Mouse (Mus musculus) lung, postnatal 36 days (tissue): ENCODE measurements around the gene Evx2.

Source experiments
- DNase-seq: peaks from one replicate; pipeline ENCODE4 v3.0.0; 2022; ENCODE audit warnings: mixed read lengths

The Evx2 gene

GRCm38 (mm10) chr2:74695383-74695782, 36.0 kb upstream of the Evx2 start:
- no peak for DNase-seq

DNA sequence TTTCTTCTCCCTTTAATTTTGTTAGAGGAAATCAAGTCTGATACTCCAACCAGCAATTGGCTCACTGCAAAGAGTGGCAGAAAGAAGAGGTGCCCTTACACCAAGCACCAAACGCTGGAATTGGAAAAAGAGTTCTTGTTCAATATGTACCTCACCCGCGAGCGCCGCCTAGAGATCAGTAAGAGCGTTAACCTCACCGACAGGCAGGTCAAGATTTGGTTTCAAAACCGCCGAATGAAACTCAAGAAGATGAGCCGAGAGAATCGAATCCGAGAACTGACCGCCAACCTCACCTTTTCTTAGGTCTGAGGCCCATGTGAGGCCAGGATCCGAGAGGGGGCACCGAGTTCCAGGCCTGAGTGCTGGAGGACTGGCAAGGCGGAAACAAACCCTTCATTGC, 34.7 kb upstream of the Evx2 start:
- no peak for DNase-seq

DNA sequence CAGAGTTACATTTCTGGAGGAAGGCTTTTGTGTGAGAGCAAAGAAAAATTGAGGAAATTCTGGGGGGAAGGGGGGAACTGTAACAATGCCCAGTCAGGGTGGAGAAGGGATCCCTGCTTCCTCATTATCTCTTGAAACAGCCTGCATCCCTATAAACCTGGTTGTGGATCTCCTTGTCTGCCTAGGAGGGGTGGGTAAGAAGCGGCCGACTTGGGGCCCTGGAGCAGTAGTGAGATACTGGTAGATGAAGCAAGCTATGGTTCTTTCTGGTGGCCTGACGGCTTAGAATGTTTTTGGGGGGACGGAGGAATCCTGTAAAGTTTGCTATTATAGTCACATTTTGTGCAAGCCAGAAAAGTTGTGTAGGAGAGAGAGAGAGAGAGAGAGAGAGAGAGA, 34.1 kb upstream of the Evx2 start:
- no peak for DNase-seq

GRCm38 (mm10) chr2:74692808-74693431, 33.6 kb upstream of the Evx2 start:
- DNase-seq, result no peak

- DNase-seq, result no peak
These were observed 32.8 kb upstream of the Evx2 start for GRCm38 (mm10) chr2:74691995-74692807.

- DNase-seq, result no peak
These were observed 31.9 kb upstream of the Evx2 start, which contains the start of gene Hoxd10 for GRCm38 (mm10) chr2:74691022-74691951. Gene Hoxd10 (plus strand): TSS chr2:74691924.

DNA sequence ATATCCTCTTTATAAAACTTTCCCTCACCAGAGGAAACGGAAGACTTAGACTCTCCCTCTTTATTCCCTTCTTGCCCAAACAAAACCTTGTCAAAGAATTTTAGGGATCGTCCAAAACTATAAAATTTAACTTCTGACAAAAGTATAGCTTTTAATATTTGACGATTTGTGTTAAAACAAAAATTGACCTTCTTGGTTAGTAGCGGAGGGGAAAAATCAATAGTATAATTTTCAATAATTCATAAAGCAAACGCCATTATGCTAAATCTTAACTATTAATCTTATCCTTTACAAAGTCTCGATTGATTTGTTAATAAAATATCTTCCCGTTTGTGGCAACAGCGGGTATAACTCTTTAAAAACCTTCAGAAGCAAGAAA, 31.0 kb upstream of the Evx2 start:
- DNase-seq, result no peak

GRCm38 (mm10) chr2:74689574-74690337, 30.4 kb upstream of the Evx2 start:
- DNase-seq, result no peak

DNA sequence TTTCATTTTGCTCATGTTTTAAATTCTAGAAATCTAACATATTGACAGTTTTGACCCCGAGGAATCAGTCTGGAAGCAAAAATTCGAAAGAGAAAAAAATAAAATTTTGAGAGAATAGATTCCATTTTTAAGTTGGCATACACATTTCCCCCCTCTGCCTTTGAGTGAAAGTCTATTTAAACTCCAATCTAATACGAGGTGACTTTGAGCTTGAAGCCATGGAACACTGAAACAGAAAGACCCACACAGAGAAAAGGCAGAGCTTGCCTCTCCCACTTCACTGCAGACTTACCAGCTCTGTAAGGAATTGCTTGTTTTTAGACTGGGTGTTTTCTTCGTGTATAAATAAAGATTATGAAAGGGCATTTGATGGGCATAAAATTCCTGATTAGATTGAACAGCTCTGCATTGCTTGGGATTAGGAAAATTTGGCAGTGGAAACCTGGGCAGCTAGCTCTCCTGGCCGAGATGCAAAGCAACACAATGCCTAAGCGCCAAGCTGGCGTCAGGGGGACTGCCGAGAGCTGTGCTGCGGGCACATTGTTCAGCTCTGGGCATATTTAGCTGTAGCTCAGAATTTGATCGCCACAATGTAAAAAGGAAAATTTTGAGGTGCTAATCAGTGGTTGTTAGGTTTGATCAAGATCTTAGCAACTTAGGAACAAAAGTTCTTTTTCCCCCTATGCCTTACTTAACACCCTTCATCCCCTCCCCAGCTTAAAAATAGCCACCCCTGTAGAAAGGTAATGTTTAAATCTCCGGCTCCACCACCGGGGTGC, 29.6 kb upstream of the Evx2 start:
- no peak for DNase-seq

- no peak for DNase-seq
These were observed 28.6 kb upstream of the Evx2 start for GRCm38 (mm10) chr2:74687698-74688555.

- DNase-seq, result no peak
These were observed 27.8 kb upstream of the Evx2 start for GRCm38 (mm10) chr2:74686988-74687697.

- DNase-seq, result peak; percentile 81
These were observed 27.1 kb upstream of the Evx2 start for GRCm38 (mm10) chr2:74686301-74686987.

DNA sequence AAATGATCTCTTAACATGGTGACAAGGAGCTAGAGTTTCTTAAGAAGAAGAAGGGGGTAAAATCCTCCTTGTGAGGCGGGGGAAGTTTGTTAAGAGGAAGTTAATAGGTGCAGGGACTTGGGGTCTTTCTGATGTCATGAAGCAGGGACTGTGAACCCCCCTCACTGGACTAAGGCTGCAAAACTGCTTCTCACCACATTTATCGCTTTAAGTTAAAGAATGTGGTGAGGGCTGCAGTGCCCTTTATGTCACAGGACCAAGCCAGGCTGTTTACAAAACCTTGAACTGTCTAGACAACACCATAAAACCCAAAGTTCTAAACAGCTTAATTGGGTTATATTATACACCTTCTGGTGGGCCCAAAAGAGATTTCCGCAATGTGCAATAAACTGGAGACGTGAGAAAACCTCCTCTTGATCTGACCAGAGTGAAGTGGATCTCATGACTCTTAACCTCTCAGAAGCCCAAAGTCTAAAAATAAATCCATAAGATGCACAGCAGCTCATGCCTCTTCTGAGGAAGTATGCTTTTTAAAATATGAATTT, 25.8 kb upstream of the Evx2 start:
- no peak for DNase-seq

GRCm38 (mm10) chr2:74684106-74684505, 24.7 kb upstream of the Evx2 start:
- no peak for DNase-seq

GRCm38 (mm10) chr2:74683471-74683951, 24.2 kb upstream of the Evx2 start:
- no peak for DNase-seq

DNA sequence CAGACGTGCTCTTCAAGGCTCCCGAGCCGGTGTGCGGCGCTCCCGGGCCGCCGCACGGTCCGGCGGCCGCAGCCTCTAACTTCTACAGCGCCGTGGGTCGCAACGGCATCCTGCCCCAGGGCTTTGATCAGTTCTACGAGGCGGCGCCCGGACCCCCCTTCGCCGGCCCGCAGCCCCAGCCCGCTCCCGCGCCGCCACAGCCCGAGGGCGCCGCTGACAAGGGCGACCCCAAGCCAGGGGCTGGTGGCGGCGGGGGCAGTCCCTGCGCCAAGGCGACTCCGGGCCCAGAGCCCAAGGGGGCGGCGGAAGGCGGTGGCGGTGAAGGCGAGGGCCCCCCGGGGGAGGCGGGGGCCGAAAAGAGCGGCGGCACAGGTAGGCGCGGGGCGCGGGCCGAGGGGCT, 23.4 kb upstream of the Evx2 start:
- DNase-seq, result no peak

DNA sequence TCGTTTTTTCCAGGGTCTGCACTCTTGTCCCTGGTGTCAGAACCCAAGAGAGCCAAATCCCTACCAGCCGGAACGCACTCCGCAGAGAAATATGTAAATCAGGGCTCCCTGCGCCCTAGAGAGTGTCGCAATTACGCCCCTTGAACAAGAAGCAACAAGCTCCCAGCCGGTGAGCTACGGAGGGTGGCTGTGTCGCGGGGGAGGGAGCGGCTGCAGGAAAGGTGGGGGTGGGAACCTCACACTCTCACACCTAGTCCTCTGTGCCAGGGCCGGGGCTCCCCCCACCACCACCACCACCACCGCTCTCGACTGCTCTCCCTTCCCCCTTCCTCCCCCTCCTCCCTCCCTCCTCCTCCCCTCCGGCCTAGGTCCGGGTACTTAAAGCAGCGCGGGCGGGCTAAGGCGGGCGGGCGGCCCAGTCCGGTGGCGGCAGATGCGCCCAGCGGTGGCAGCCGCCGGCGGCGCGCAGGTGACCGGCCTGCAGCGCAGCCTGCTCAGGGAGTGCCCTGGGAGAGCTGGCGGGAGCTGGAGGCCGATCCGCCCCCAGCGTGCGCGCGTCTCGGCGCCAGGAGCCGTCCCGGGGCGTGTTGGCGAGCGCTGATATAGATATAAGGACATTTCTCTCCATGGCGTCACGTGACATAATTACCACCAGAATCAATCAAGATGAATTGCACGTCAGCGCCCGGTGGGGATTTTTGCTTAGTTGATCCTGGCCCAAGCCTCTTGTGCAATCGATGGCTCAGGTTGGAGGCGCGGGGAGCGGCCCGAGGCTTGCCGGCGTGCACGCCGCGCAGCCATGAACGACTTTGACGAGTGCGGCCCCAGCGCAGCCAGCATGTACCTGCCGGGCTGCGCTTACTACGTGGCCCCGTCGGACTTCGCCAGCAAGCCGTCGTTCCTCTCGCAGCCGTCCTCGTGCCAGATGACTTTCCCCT, 22.5 kb upstream of the Evx2 start:
- DNase-seq, result no peak
